Mouse (Mus musculus): Measurements from ENCODE around the gene Vmn1r197.
"Not testable (repeated sequence)": the region's sequence is repeated elsewhere in the genome, so short reads cannot be mapped to it uniquely, and the experiment has no call there.

Gene Vmn1r197

DNA sequence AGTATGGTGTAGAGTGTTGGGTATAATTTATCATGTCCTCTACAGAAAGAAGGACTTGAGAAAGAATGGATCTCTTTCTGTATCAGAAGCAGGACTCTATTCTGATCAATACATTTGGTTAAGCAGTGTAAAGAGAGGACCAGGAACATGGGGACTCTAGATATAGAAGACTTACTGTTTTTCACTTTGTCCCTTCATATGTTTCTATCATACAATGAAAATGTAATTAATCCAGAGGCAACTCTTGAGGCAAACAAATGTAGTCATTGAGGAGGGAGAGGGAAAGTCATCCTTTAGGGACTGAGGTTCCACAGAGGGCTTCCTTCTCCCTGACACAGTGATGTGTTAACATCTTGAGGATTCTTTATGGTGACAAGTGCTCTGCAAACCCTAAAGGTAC is at the start of gene Vmn1r197:
Vmn1r197 (plus strand) TSS at position 301 of the 400 bp plus-strand sequence.
- DNase-seq (ENCODE audit: low spot score in 2 of 2), result no peak

DNA sequence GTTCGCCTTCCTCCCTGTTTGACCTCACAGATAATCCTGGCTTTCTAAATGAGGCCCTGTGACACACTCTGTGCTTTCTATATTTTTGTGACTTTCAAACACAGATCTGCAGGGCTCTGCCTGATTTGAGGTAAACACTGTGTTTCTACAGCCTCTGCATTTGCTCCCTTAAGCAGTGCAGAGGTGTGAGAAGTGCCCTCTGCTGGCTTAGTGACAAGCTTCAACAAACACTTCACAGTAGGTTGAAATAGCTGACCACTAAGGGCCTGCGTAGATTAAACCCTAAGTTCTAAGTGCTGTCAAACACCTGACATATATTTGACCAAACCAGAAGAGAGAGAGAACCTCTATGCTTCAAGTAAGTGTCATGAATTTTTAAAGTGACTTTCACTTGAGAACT is 39.8 kb upstream of the Vmn1r197 start:
- no peak for DNase-seq (ENCODE audit: low spot score in 2 of 2)

DNA sequence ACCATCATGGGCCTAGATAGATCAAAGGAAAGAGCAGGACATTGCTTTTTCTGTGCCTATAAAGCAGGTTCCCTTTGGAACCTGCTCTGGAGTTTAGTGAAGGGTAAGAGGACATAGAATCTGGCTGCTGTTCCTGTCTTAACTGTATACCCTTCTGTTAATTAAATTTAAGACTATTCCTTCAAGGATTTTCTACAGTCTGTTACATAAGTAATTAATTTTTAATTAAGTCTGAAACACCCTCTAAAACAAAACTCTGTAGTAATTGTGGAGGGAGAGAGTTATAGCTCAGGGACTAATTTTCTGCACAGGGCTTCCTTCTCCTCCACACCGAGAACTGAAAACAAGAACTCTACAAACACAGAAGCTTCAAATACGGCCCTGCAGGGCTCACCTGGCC is 34.8 kb upstream of the Vmn1r197 start, which contains the start of gene Vmn1r196:
Vmn1r196 (plus strand) TSS at position 301 of the 400 bp plus-strand sequence.
- DNase-seq (ENCODE audit: low spot score in 2 of 2), result no peak

DNA sequence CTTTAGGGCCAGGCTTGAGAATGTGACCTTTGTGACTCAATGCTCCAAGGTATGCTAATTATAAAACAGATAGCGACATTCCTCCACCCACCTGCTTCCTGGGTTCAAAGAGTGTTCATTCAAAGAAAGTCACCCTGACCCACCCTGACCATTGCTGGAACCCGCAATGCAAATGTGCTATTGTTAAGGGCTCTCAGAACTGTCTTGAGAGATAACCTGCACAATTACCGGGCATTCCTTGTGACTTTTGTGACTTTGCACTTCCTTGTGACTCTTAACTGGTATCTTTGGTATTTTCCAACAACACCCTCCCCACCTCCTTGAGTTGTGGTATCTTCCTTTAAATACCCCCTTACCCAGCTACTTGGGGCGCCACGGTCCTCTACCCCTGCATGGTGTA is 16.3 kb upstream of the Vmn1r197 start:
- not testable (repeated sequence) for DNase-seq (ENCODE audit: low spot score in 2 of 2)

DNA sequence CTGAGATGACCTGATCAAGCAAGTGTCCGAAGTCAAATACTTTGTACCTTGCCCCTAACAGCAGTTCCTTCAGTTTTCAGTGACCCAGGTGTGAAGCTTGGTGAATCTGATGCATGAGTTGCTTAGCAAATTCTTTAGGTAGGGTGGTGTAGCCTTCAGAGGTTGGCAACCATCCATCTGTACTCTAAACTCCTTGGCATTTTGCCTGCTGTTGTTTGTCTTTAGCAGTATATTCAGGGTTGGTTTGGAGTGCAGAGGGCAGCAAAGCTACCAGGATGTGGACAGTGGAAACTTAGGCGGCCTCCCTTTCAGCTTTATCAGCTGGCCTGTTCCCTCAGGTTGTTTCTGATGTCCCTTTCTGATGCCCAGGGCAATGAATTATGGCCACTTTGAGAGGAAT is 9.0 kb upstream of the Vmn1r197 start:
- DNase-seq (ENCODE audit: low spot score in 2 of 2), result no peak

DNA sequence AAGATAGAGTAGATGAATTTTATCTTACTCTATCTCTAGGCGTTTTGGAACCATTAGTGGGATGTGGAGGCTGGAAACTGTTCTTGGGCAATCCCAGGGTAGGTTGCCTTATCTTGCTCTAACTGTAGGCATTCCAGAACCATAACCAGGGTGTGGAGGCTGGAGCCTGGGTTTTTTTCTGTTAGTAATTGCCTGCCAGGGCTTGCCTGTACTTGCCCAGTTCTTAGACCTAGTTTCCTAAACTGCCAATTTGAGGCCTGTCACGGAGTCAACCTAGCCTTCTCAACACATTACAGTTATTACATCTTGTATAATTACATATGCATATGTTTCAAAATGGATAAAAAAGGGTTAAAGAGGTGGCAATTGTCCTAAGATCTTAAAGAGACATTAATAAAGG is 7.0 kb upstream of the Vmn1r197 start:
- DNase-seq (ENCODE audit: low spot score in 2 of 2), result no peak

DNA sequence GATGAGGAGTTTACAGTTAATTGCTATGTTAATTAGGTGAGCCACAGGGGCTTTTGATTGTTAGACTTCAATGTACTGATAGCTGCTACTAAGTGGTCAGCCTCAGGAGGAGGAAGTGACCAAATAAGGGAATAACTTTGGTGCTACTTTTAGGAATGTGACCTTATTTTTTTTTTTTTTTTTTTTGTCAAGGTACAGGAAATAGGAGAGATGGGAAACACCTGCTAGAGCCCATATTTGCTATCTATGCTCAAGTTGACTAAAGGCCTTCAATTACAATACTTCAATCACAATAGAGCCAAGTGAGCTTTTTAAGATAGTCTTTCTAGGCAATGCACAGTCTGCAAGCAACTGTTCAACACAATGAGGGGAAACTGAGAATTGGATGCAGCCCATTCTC is 4.3 kb upstream of the Vmn1r197 start:
- no peak for DNase-seq (ENCODE audit: low spot score in 2 of 2)

DNA sequence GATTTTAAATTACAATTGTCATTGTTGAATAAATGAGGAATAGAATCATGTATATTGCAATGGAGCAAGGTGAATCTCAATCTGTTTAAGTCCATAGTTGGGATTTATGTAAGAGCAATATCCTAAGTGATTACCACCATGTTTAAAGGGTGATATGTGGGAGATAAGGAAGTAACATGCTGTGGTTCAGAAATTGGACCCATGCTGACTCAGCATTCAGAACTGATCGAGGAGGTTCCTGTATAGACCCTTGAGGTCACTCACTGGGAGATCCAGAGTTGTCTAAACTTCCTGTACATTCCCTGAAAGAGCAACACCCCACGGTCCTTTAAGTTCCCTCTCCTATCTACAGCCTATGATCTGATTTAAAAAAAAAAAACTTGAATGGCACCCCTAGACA is 8.9 kb downstream of the Vmn1r197 start:
- DNase-seq (ENCODE audit: low spot score in 2 of 2), result no peak

DNA sequence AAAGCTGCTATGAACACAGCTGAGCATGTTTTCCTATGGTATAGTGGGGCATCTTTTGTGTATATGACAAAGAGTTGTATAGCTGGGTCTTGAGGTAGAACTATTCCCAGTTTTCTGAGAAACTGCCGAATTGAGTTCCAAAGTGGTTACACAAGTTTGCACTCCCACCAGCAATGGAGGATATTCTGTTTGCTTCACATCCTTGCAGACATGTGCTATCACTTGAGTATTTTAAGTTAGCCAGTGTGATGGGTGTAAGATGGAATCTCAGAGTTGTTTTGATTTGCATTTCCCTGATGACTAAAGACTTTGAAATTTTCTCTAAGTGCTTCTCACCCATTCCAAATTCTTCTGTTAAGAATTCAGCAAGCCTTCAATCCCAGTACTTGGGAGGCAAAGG is 11.2 kb downstream of the Vmn1r197 start:
- no peak for DNase-seq (ENCODE audit: low spot score in 2 of 2)

DNA sequence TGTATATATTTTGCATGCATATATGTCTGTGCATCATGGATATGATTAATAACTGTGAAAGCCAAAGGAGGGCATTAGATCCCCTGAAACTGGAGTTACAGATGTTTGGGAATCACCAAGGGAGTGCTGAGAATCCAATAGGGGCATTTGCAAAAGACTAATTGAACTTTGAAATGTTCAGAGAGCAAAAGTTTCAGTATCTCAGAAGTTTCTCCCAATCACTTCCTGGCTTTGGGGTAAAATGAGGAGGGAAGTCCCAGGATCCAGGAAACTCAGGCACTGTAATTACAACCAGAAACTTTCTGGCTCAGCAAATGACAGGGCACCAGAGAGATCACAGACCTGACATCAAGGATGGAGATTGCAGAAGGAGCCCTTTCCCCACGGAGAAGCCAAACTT is 25.7 kb downstream of the Vmn1r197 start, which contains the start of gene Vmn1r198:
Vmn1r198 (plus strand) TSS at position 301 of the 400 bp plus-strand sequence.
- DNase-seq (ENCODE audit: low spot score in 2 of 2), result no peak

- no peak for DNase-seq (ENCODE audit: low spot score in 2 of 2)
Observed at GRCm38 (mm10) chr13:22350813-22351212, 26.4 kb downstream of the Vmn1r197 start.

DNA sequence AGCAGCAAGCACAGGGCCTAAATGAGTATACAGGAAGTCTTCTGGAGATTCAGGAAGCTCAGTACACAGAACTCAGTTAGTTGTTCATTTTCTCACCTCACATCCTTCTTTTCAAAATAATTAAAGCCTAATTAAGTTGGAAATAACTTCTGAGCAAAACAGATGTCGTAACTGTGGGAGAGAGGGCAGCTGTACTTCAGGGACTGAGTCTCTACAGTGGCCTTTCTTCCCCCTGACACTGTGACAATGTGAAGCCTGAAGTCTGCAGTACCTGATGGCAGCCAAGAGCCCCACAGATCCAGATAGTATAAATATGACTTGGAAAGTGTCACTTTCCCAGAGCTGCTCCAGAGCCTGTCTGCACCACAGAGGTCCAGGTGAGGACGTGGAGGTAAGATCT is 55.1 kb downstream of the Vmn1r197 start, which contains the start of gene Vmn1r199:
Vmn1r199 (plus strand) TSS at position 301 of the 400 bp plus-strand sequence.
- no peak for DNase-seq (ENCODE audit: low spot score in 2 of 2)

GRCm38 (mm10) chr13:22381128-22381527 is 56.7 kb downstream of the Vmn1r197 start:
- peak; percentile 23 to 58 for DNase-seq (ENCODE audit: low spot score in 2 of 2)

Measured in left cerebral cortex, adult 9 months (tissue).